Mouse (Mus musculus): ENCODE results near the gene Cyb5r1. TPM values are rescaled to one million over a fixed set of nuclear protein-coding genes. Genes with fewer than 3 reads are reported as not detected.

Cyb5r1 gene
- polyA plus RNA-seq (2012; rRNA removed), result 28.1 and 32.6 TPM in 2 replicates

DNA sequence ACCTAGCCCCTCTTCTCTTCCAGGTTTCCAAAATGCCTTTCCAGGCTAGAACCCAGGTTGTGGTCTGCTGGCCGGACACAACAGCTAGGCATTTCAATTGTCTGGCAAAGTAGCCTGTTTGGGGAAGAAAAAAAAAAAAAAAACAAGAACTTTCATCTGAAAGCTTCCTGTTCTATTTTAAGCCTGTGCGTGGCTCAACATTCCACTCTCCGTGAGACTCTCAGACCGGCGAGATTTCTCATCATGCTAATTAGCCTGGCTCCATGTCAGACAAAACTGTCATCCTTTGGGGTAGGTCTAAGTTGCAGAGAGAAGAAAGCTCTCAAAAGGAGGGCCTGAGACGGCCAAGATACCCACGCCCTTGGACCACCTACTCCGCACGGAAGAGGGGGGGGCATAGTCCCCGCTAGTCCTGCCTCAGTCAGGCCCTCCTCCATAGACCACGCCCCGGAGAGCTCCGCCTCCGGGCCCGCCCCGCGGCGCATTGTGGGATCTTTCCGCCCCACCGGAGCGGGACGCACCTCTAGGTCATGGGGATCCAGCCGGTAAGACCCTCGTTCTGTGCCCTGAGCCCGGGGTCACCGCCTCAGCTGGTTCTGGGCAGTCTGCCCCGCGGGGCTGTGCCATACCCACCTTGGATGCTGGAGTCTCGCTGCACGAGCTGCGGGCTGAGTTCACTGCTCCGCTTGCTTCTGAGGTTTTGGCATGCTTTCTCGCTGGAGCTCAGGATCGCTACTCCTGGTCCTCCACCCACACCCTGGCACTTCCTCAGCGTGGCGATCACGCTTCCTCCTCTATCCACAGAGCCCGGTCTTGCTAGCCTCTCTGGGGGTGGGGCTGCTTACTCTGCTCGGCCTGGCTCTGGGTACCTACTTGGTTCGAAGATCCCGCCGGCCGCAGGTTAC is at the start of gene Cyb5r1:
Cyb5r1 (plus strand) TSS at position 51 of the 905 bp plus-strand sequence.

DNA sequence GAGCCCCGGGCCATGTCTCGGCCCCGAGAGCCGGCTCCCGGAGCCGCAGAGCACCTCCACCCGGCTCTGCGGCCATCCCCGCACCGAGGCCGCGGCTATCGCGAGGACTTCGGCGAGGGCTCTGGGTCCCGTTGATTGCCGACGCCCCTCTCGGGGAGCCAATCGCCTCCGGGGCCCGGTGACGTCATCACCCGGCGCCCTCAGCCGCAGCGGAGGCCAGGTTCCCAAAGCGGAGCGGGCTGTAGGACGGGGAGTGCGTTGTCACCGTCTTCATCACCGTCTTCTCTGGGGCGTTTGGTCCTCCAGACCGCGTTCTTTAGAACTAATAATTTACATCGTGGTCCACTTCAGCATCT is 43.5 kb upstream of the Cyb5r1 start, which contains the start of gene Tmem183a:
Tmem183a (minus strand) TSS at position 123 of the 356 bp plus-strand sequence.

DNA sequence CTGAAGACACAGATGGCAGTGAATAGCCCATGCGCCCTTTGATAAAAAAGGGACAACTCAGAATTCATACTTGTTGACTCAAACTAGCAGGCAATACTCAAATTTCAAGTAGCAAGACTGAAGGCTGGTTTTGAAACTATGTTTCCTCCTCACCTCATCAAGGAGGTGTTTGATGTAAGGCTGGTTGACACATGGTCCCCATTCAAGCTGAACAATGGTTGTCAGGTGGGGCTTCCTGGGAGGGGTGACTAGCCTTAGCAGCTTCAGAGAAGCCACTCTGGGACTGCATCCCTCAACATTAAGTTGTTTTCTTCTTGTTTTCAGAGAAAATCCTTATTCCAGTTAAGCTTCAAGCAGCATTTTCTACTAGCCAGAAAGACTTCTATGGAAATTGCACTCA is 19.7 kb upstream of the Cyb5r1 start, which contains the start of gene 4933406M09Rik:
4933406M09Rik (plus strand) TSS at position 275 of the 400 bp plus-strand sequence.

GRCm38 (mm10) chr1:134415168-134415831 is 9.9 kb downstream of the Cyb5r1 start, which contains the start of gene Adipor1:
Gene Adipor1 (plus strand): TSS chr1:134415378.

DNA sequence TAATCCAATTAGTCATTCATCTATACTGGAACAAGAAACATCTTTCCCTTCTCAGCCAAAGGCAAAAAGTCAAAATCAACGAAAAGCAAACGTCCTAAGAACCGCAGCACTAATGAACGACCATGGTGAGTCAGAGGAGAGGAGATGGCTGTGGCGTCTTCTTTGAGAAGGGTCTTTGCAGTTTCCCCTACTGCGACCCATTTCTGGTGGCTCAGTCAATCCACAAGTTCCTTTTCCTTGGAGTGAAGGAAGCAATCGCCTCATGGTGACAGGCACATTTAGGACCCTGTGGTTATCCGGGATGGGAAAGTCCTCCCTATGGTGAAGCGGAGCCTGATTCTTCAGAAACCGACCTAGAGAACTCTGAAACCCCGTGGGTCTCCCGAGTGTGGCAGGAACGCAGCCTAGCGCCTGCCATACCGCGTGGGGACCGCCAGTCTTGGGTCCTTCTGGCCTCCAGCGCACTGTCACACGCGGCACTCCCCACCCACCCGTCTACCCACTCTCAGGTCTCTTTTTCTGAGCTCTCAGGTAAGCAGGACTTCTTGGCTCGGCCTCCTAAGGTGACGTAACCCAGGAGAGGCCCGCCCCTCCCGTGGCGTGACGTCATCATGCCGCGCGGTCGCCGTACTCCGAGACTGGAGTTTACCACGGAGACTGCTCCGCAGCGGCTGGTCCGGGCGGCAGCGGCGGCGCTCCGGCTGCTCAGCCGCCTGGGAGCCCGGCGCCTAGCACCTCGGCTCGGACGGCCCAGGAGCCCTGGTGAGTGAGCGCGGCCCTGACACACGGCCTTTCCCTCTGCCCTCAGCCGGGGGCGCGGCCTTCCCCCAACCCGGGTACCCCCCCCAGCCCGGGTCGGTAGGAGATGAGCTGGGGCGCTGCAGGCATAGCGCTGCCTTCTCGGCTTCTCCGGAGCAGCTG is 49.8 kb downstream of the Cyb5r1 start, which contains the start of gene Klhl12:
Klhl12 (plus strand) TSS at position 628 of the 921 bp plus-strand sequence.

Other genes with a start within 250 kb of the Cyb5r1 start
- gene Chil1, start 223.4 kb upstream of the Cyb5r1 start, polyA plus RNA-seq (2012; rRNA removed), result 0.13 and 0.91 TPM in 2 replicates
- gene Mybph, start 212.1 kb upstream of the Cyb5r1 start, polyA plus RNA-seq (2012; rRNA removed), result 0.07 and 0.19 TPM in 2 replicates
- gene Adora1, start 170.1 kb upstream of the Cyb5r1 start, polyA plus RNA-seq (2012; rRNA removed), result 4.7 and 5.3 TPM in 2 replicates
- gene Myog, start 115.6 kb upstream of the Cyb5r1 start, polyA plus RNA-seq (2012; rRNA removed), result not detected in 2 replicates
- gene Ppfia4, start 72.6 kb upstream of the Cyb5r1 start, polyA plus RNA-seq (2012; rRNA removed), result 4.4 and 9.9 TPM in 2 replicates
- 99.8 and 130 TPM in 2 replicates for gene Tmem183a, start 43.6 kb upstream of the Cyb5r1 start, polyA plus RNA-seq (2012; rRNA removed)
- gene 4933406M09Rik, start 19.6 kb upstream of the Cyb5r1 start, polyA plus RNA-seq (2012; rRNA removed), result not detected in 2 replicates
- 143 and 183 TPM in 2 replicates for gene Adipor1, start 9.8 kb downstream of the Cyb5r1 start, polyA plus RNA-seq (2012; rRNA removed)
- 4.0 and 4.8 TPM in 2 replicates for gene Klhl12, start 50.0 kb downstream of the Cyb5r1 start, polyA plus RNA-seq (2012; rRNA removed)
- gene Rabif, start 89.1 kb downstream of the Cyb5r1 start, polyA plus RNA-seq (2012; rRNA removed), result 10.3 and 11.5 TPM in 2 replicates
- not detected in 2 replicates for gene Mgat4e, start 144.1 kb downstream of the Cyb5r1 start, polyA plus RNA-seq (2012; rRNA removed)
- 11.4 and 14.4 TPM in 2 replicates for gene Kdm5b, start 154.6 kb downstream of the Cyb5r1 start, polyA plus RNA-seq (2012; rRNA removed)
- 0.52 and 1.7 TPM in 2 replicates for gene Syt2, start 241.1 kb downstream of the Cyb5r1 start, polyA plus RNA-seq (2012; rRNA removed)